Mouse (Mus musculus): ENCODE measurements at regions not wholly inside any gene's neighbourhood (a gene's known extent, or its start where the extent isn't known, plus 50 kb on each side); places are given as distances from the start of the nearest gene placed in this dataset.
A peak's percentile ranks its signal among the peaks of the same experiment; 100 is the strongest.

- Histone ChIP-seq H3K27me3 (ENCODE audit: control insufficient read depth in 1 of 2, insufficient read depth in 2 of 2, low read length in 2 of 2) (no peaks in the 10 kb centered on the region), H3K4me1 (ENCODE audit: control insufficient read depth in 1 of 2, insufficient read depth in 2 of 2, low read length in 2 of 2) (no peaks in the 10 kb centered on the region), H3K9ac (ENCODE audit: control insufficient read depth, low read depth, low read length, poor library complexity, severe bottlenecking) (no peak overlapping the region), H3K4me3 (ENCODE audit: control insufficient read depth in 1 of 2, insufficient read depth in 1 of 2, low read depth in 2 of 2, low read length in 2 of 2) (no peak overlapping the region), H3K9me3 (replicated peaks; ENCODE audit: insufficient read depth, low read length) (no peaks in the 10 kb centered on the region), H3K79me2 (ENCODE audit: control insufficient read depth, insufficient read depth, low read length, poor library complexity) (no peaks in the 10 kb centered on the region), H3K27ac (ENCODE audit: control insufficient read depth, low read depth, low read length) (no peak overlapping the region), H3K36me3 (ENCODE audit: control insufficient read depth in 1 of 2, insufficient read depth in 2 of 2, low read length in 2 of 2) (peaks cover 0 to 3% of the 10 kb centered on the region in 2 experiments; a peak in 1 of 4 replicates)
- TF ChIP-seq RAD21 (IDR thresholded peaks at IDR 0.05; ENCODE audit: low read depth, low read length), result peak; percentile 76
- peak in 2 of 3 experiments; percentile 21 to 65; a peak in 4 of 6 replicates for TF ChIP-seq CTCF (IDR thresholded peaks at IDR 0.05 in 2 of 3, conservative IDR thresholded peaks at IDR 0.05 in 1 of 3; ENCODE audit: control insufficient read depth in 1 of 3, insufficient read depth in 1 of 3, low read depth in 2 of 3, low read length in 3 of 3, poor library complexity in 1 of 3, severe bottlenecking in 1 of 3)
- TF ChIP-seq ZC3H11A (IDR thresholded peaks at IDR 0.05; ENCODE audit: low read depth, low read length), result peak; percentile 59
- no peak for TF ChIP-seq E2F4 (IDR thresholded peaks at IDR 0.05; ENCODE audit: borderline replicate concordance, low read depth, low read length)
- no peak for TF ChIP-seq BHLHE40 (IDR thresholded peaks at IDR 0.05; ENCODE audit: borderline replicate concordance, low read depth, low read length)
- peak; percentile 81 for TF ChIP-seq SMC3 (IDR thresholded peaks at IDR 0.05; ENCODE audit: low read depth, low read length)
- TF ChIP-seq MAFK (IDR thresholded peaks at IDR 0.05; ENCODE audit: borderline replicate concordance, low read depth, low read length), result peak; percentile 94
- peak; percentile 56 for DNase-seq (ENCODE audit: low read depth, low spot score)
Observed at GRCm38 (mm10) chr1:23495412-23495811, 97.8 kb upstream of the Ogfrl1 start.

GRCm38 (mm10) chr1:23520113-23520512 is 122.5 kb upstream of the Ogfrl1 start:
- H3K27me3 ChIP-seq (ENCODE audit: control insufficient read depth in 1 of 2, insufficient read depth in 2 of 2, low read length in 2 of 2), result no peaks in the 10 kb centered on the region
- H3K27ac ChIP-seq (ENCODE audit: control insufficient read depth, low read depth, low read length), result no peak overlapping the region
- no peak overlapping the region for H3K9ac ChIP-seq (ENCODE audit: control insufficient read depth, low read depth, low read length, poor library complexity, severe bottlenecking)
- no peak for TF ChIP-seq POLR2AphosphoS5 (IDR thresholded peaks at IDR 0.05; ENCODE audit: borderline replicate concordance, low read depth, low read length)
- TF ChIP-seq SIN3A (IDR thresholded peaks at IDR 0.05; ENCODE audit: low read length), result no peak
- TF ChIP-seq TCF12 (IDR thresholded peaks at IDR 0.05; ENCODE audit: low read depth, low read length), result no peak
- no peak for TF ChIP-seq MEF2A (IDR thresholded peaks at IDR 0.05; ENCODE audit: extremely low read depth, insufficient replicate concordance, low read depth, low read length, poor library complexity, severe bottlenecking)
- TF ChIP-seq MYB (IDR thresholded peaks at IDR 0.05; ENCODE audit: low read depth, low read length), result no peak
- TF ChIP-seq SMC3 (IDR thresholded peaks at IDR 0.05; ENCODE audit: low read depth, low read length), result no peak
- no peak for TF ChIP-seq NRF1 (IDR thresholded peaks at IDR 0.05; ENCODE audit: insufficient read depth, low read depth, low read length, poor library complexity, severe bottlenecking)
- TF ChIP-seq ZKSCAN1 (IDR thresholded peaks at IDR 0.05; ENCODE audit: low read depth, low read length), result no peak
- TF ChIP-seq KAT2A (conservative IDR thresholded peaks at IDR 0.05; ENCODE audit: low read depth, low read length), result no peak
- TF ChIP-seq ELF1 (IDR thresholded peaks at IDR 0.05; ENCODE audit: low read depth, low read length), result no peak
- TF ChIP-seq CHD2 (IDR thresholded peaks at IDR 0.05; ENCODE audit: low read length), result no peak
- no peak for TF ChIP-seq POLR2A (IDR thresholded peaks at IDR 0.05; ENCODE audit: control insufficient read depth in 1 of 2, insufficient read depth in 1 of 2, low read depth in 1 of 2, low read length in 2 of 2, poor library complexity in 1 of 2)
- TF ChIP-seq CHD1 (IDR thresholded peaks at IDR 0.05; ENCODE audit: low read depth, low read length), result no peak
- H3K9me3 ChIP-seq (replicated peaks; ENCODE audit: insufficient read depth, low read length), result no peaks in the 10 kb centered on the region
- DNase-seq (ENCODE audit: low read depth, low spot score), result no peak
- H3K4me3 ChIP-seq (ENCODE audit: control insufficient read depth in 1 of 2, insufficient read depth in 1 of 2, low read depth in 2 of 2, low read length in 2 of 2), result no peak overlapping the region
- no peaks in the 10 kb centered on the region for H3K4me1 ChIP-seq (ENCODE audit: control insufficient read depth in 1 of 2, insufficient read depth in 2 of 2, low read length in 2 of 2)
- no peaks in the 10 kb centered on the region for H3K79me2 ChIP-seq (ENCODE audit: control insufficient read depth, insufficient read depth, low read length, poor library complexity)
- no peaks in the 10 kb centered on the region for H3K36me3 ChIP-seq (ENCODE audit: control insufficient read depth in 1 of 2, insufficient read depth in 2 of 2, low read length in 2 of 2)

All from MEL (cell line).